Mouse (Mus musculus): ENCODE measurements around the gene Nectin1.

The Nectin1 gene

GRCm38 (mm10) chr9:43813156-43813555 is 69.4 kb downstream of the Nectin1 start:
- no peak for DNase-seq

- no peak for DNase-seq
Measured at GRCm38 (mm10) chr9:43822206-43822605, 78.4 kb downstream of the Nectin1 start.

- DNase-seq: peak; percentile 39
Measured at GRCm38 (mm10) chr9:43825178-43825577, 81.4 kb downstream of the Nectin1 start.

GRCm38 (mm10) chr9:43826558-43827253 is 82.9 kb downstream of the Nectin1 start:
- no peak for DNase-seq

GRCm38 (mm10) chr9:43827593-43827992 is 83.8 kb downstream of the Nectin1 start:
- DNase-seq: peak; percentile 65

GRCm38 (mm10) chr9:43828960-43829359 is 85.2 kb downstream of the Nectin1 start:
- no peak for DNase-seq

- no peak for DNase-seq
Measured at GRCm38 (mm10) chr9:43833232-43833631, 89.4 kb downstream of the Nectin1 start.

GRCm38 (mm10) chr9:43834283-43834682 is 90.5 kb downstream of the Nectin1 start:
- no peak for DNase-seq

- no peak for DNase-seq
Measured at GRCm38 (mm10) chr9:43838561-43838960, 94.8 kb downstream of the Nectin1 start.

- DNase-seq: no peak
Measured at GRCm38 (mm10) chr9:43842921-43843577, 99.3 kb downstream of the Nectin1 start.

GRCm38 (mm10) chr9:43843711-43844127 is 99.9 kb downstream of the Nectin1 start:
- no peak for DNase-seq

- DNase-seq: peak; percentile 48
Measured at GRCm38 (mm10) chr9:43845660-43846455, 102.1 kb downstream of the Nectin1 start.

GRCm38 (mm10) chr9:43847861-43848260 is 104.1 kb downstream of the Nectin1 start:
- no peak for DNase-seq

- no peak for DNase-seq
Measured at GRCm38 (mm10) chr9:43850281-43850680, 106.5 kb downstream of the Nectin1 start.

GRCm38 (mm10) chr9:43851154-43851553 is 107.4 kb downstream of the Nectin1 start:
- no peak for DNase-seq

GRCm38 (mm10) chr9:43855887-43856286 is 112.1 kb downstream of the Nectin1 start:
- no peak for DNase-seq

Data from kidney, postnatal 14 days (tissue).